In the genomic region with DNA sequence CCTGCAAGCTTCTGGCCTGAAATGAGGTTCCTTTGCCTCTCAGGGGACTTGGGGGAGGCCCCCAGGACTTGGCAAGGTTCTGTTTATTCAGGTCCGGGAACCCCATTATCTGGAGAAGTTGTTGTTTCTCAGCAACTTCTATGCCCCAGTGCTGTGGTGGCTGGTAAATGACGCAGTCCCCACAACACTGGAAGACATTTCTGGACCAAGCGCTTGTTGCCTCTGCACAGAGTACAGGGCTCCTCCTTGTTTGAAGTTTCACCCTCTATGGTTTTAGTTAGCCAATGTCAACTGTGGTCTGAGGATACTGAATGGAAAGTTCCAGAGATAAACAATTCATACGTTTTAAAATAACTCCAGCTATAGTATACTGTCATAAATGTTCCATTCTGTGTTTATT, we compare ENCODE assay signal across 24 mouse cellular contexts. TPM values are rescaled to one million over a fixed set of nuclear protein-coding genes. Genes with fewer than 3 reads are reported as not detected.
DNase-seq lines count a peak whose midpoint lies in the region; ATAC-seq and TF ChIP-seq lines count a peak whose summit lies in the region.
"Had no signal": no experiment of that assay in that cellular context is flagged by ENCODE, and none has a peak within 500 bp of the region (broad histone marks: within the 10 kb centered on the region; RNA-seq: fewer than 3 reads in every experiment).

No protein-coding gene starts in this region.

- in situ Hi-C loops in CH12.LX (cut with MboI; ENCODE audit: low pct_ligation_motif_present, low pct_unique_long_range_greater_than_20kb, low sequenced_read_pairs), result no loop called here

- no peak for DNase-seq in lung, postnatal 0 days (ENCODE audit: low spot score)
- no peak for DNase-seq in lung, adult 2 months
- DNase-seq in CH12.LX (ENCODE audit: extremely low read depth), result no peak
- DNase-seq in ovary, postnatal 36 days (ENCODE audit: low spot score), result no peak
- DNase-seq in ovary, postnatal 10 days (ENCODE audit: low spot score), result no peak
- DNase-seq: adrenal gland, adult 2 months; adrenal gland, postnatal 10 days; adrenal gland, postnatal 25 days; cerebellum, adult 11 months; cerebellum, adult 18-20 months; cerebellum, adult 8-10 months; cerebellum, adult 9-11 months; cerebellum, postnatal 14 days; cerebellum, postnatal 36 days; embryo, embryonic 11 days had no signal

- no peak for TF ChIP-seq RAD21 in CH12.LX (IDR thresholded peaks at IDR 0.05; ENCODE audit: low read depth, low read length)

- TF ChIP-seq POLR2A in lung, adult 2 months (IDR thresholded peaks at IDR 0.05; ENCODE audit: borderline replicate concordance, extremely low read depth, low read depth, low read length), result no peak
- no peak for TF ChIP-seq POLR2A in CH12.LX (IDR thresholded peaks at IDR 0.05; ENCODE audit: low read depth, low read length)

- H3K4me3 ChIP-seq in lung, postnatal 0 days (ENCODE audit: low read depth, low read length), result no peak overlapping the region
- no peak overlapping the region for H3K4me3 ChIP-seq in lung, adult 2 months (replicated peaks; ENCODE audit: extremely low read depth, low read depth, low read length)
- no peak overlapping the region for H3K4me3 ChIP-seq in CH12.LX (replicated peaks in 1 of 3; ENCODE audit: low read depth in 2 of 3, low read length in 2 of 3, poor library complexity in 1 of 3)
- H3K4me3 ChIP-seq: embryonic facial prominence, embryonic 12.5 days; embryonic facial prominence, embryonic 15.5 days; erythroblast, embryonic 14.5 days; forebrain, embryonic 10.5 days; forebrain, embryonic 12.5 days had no signal

- 0 out of 2 replicates have a peak overlapping the region, but pooled peaks have one; percentile 5 for H3K27ac ChIP-seq in lung, postnatal 0 days (ENCODE audit: low read length)
- H3K27ac ChIP-seq in CH12.LX (ENCODE audit: insufficient read depth, low read depth), result no peak overlapping the region
- H3K27ac ChIP-seq: embryonic facial prominence, embryonic 12.5 days; embryonic facial prominence, embryonic 15.5 days; forebrain, embryonic 10.5 days; forebrain, embryonic 12.5 days had no signal

- 53% methylated on average over 4 of the region's 4 CpGs for WGBS in lung, postnatal 0 days
- 46% methylated on average over 4 of the region's 4 CpGs for WGBS in lung, adult 2 months

- dilution Hi-C loops in CH12.LX (cut with MboI; ENCODE audit: extremely low pct_ligation_motif_present, extremely low pct_unique_long_range_greater_than_20kb, low sequenced_read_pairs), result no loop called here

- no peaks in the 10 kb centered on the region for H3K27me3 ChIP-seq in lung, postnatal 0 days (replicated peaks; ENCODE audit: insufficient read depth, low read length)
- no peaks in the 10 kb centered on the region for H3K27me3 ChIP-seq in CH12.LX (replicated peaks)
- H3K27me3 ChIP-seq: embryonic facial prominence, embryonic 12.5 days had no signal

- H3K9ac ChIP-seq in lung, postnatal 0 days (replicated peaks; ENCODE audit: low read depth), result no peak overlapping the region
- H3K9ac ChIP-seq in CH12.LX (ENCODE audit: insufficient read depth, low read depth), result no peak overlapping the region
- H3K9ac ChIP-seq: embryonic facial prominence, embryonic 12.5 days; embryonic facial prominence, embryonic 15.5 days; forebrain, embryonic 12.5 days had no signal

- H3K4me2 ChIP-seq in lung, postnatal 0 days (replicated peaks; ENCODE audit: low read depth, low read length), result no peak overlapping the region
- no peak overlapping the region for H3K4me2 ChIP-seq in CH12.LX (ENCODE audit: insufficient read depth, low read depth, poor library complexity, severe bottlenecking)
- H3K4me2 ChIP-seq: embryonic facial prominence, embryonic 12.5 days; forebrain, embryonic 12.5 days had no signal

- TF ChIP-seq EP300 in lung, postnatal 0 days (IDR thresholded peaks at IDR 0.05), result no peak
- TF ChIP-seq EP300 in CH12.LX (IDR thresholded peaks at IDR 0.05; ENCODE audit: low read length), result no peak

- no peaks in the 10 kb centered on the region; the same call in 1 of the 2 replicates for H3K79me2 ChIP-seq in CH12.LX (replicated peaks; ENCODE audit: control insufficient read depth, extremely low read depth, insufficient read depth, poor library complexity, severe bottlenecking)

- H3K4me1 ChIP-seq in lung, postnatal 0 days (ENCODE audit: insufficient read depth, low read depth, low read length), result peaks cover 14% of the 10 kb centered on the region; the same call in 1 of the 2 replicates
- peaks cover 7% of the 10 kb centered on the region for H3K4me1 ChIP-seq in lung, adult 2 months (ENCODE audit: control insufficient read depth, insufficient read depth, low read length)
- H3K4me1 ChIP-seq in CH12.LX (ENCODE audit: control insufficient read depth in 1 of 2, insufficient read depth in 2 of 2), result peaks cover 61 to 96% of the 10 kb centered on the region in 2 experiments

- TF ChIP-seq CTCF in lung, postnatal 0 days (IDR thresholded peaks at IDR 0.05), result no peak
- no peak for TF ChIP-seq CTCF in lung, adult 2 months (IDR thresholded peaks at IDR 0.05; ENCODE audit: insufficient read depth, low read length)
- no peak for TF ChIP-seq CTCF in CH12.LX (conservative IDR thresholded peaks at IDR 0.05 in 1 of 2, IDR thresholded peaks at IDR 0.05 in 1 of 2; ENCODE audit: low read depth in 2 of 2, low read length in 2 of 2)

- H3K9me3 ChIP-seq in lung, postnatal 0 days (ENCODE audit: low read length), result no peaks in the 10 kb centered on the region
- no peaks in the 10 kb centered on the region for H3K9me3 ChIP-seq in CH12.LX (replicated peaks; ENCODE audit: low read length)
- H3K9me3 ChIP-seq: embryonic facial prominence, embryonic 12.5 days; embryonic facial prominence, embryonic 15.5 days; forebrain, embryonic 10.5 days; forebrain, embryonic 12.5 days had no signal

- H3K36me3 ChIP-seq in lung, postnatal 0 days (ENCODE audit: insufficient read depth, low read length), result no peaks in the 10 kb centered on the region
- peaks cover 20 to 56% of the 10 kb centered on the region in 2 experiments for H3K36me3 ChIP-seq in CH12.LX (replicated peaks in 1 of 2; ENCODE audit: control insufficient read depth in 1 of 2, insufficient read depth in 1 of 2, low read length in 1 of 2)
- H3K36me3 ChIP-seq: embryonic facial prominence, embryonic 12.5 days; embryonic facial prominence, embryonic 15.5 days; forebrain, embryonic 10.5 days; forebrain, embryonic 12.5 days had no signal

- ATAC-seq in lung, postnatal 0 days, result no peak
- ATAC-seq: CD4-positive, CD25-positive, alpha-beta regulatory T cell, adult 4 months; forebrain, embryonic 14.5 days; forebrain, embryonic 16.5 days had no signal

TF ChIP-seq in CH12.LX, 34 proteins besides CTCF, POLR2A, EP300 and RAD21:
- TF ChIP-seq ETS1 (conservative IDR thresholded peaks at IDR 0.05; ENCODE audit: low read depth, low read length), result peak; percentile 20; the same call in 1 of the 2 replicates
- TF ChIP-seq ZMIZ1 (IDR thresholded peaks at IDR 0.05; ENCODE audit: low read depth, low read length), result no peak

RNA-seq across cellular contexts. Expression of gene Batf, which starts 20.4 kb away (rescaled TPM):
- 27.9 and 28.6 TPM in 2 replicates for polyA plus RNA-seq in lung, postnatal 0 days (2015; fragmentation: Nextera tagmentation; extraction: Ambion mirVana)
- 8.7 and 10.5 TPM in 2 replicates for polyA plus RNA-seq in lung, adult 2 months (2012; rRNA removed)
- total RNA-seq in CH12.LX (2012; rRNA removed) (137 and 141 TPM in 2 replicates), CH12.LX (2014; rRNA removed) (128 and 142 TPM in 2 replicates)
- 89.2 and 104 TPM in 2 replicates for polyA plus RNA-seq in CH12.LX (2012; ENCODE audit: insufficient read length, low read depth)
- total RNA-seq: adrenal gland, postnatal 25 days had no signal

RNA-seq across cellular contexts. Expression of gene Flvcr2, which starts 39.4 kb away (rescaled TPM):
- polyA plus RNA-seq in lung, postnatal 0 days (2015; fragmentation: Nextera tagmentation; extraction: Ambion mirVana), result 23.3 and 26.8 TPM in 2 replicates
- 11.6 and 12.7 TPM in 2 replicates for polyA plus RNA-seq in lung, adult 2 months (2012; rRNA removed)
- total RNA-seq in CH12.LX (2012; rRNA removed) (0.04 TPM in 1 of 2 replicates, not detected in the other), CH12.LX (2014; rRNA removed) (not detected in 2 replicates)
- polyA plus RNA-seq in CH12.LX (2012; ENCODE audit: insufficient read length, low read depth), result 0.14 and 0.17 TPM in 2 replicates
- total RNA-seq: MEL had no signal
- polyA plus RNA-seq: erythroblast, embryonic 14.5 days had no signal

Comparison
In these comparisons a context has a peak if more than half of its experiments do, and no peak if none do; other contexts are left out.
1. RNA of gene Flvcr2, which starts 39.4 kb away (polyA plus RNA-seq): 23.3 to 26.8 TPM in lung, postnatal 0 days and 11.6 to 12.7 TPM in lung, adult 2 months; 0.14 to 0.17 TPM in CH12.LX; every median in the first group is over 10 times any median in the second.